Mouse (Mus musculus) adrenal gland, adult 10 weeks (tissue): ENCODE data around the gene Washc2. TPM values are rescaled to one million over a fixed set of nuclear protein-coding genes. Genes with fewer than 3 reads are reported as not detected.

ENCODE experiments used
- polyA plus RNA-seq: library from polyadenylated mRNA; stranded (reverse); fragments of 350-450 nt; fragmentation: Illumina TruSeq; extraction: RNeasy Lipid Tissue Mini Kit (QIAGEN cat#74804); gene quantifications from one replicate; pipeline ENCODE4 v1.2.3, GENCODE M21; 2014; ENCODE audit warnings: low read depth, low replicate concordance

Washc2 gene
- polyA plus RNA-seq, result 51.1 TPM

GRCm38 (mm10) chr6:116207729-116208534 lies at the start of gene Washc2:
Gene Washc2 (plus strand): TSS chr6:116208038.

GRCm38 (mm10) chr6:116193394-116194393 lies 14.1 kb upstream of the Washc2 start, which contains the start of gene Tmcc1:
Gene Tmcc1 (minus strand): TSS chr6:116193486.

GRCm38 (mm10) chr6:116264018-116264651 lies 56.3 kb downstream of the Washc2 start, which contains the start of gene Zfand4:
Gene Zfand4 (plus strand): TSS chr6:116264222.

Other genes with a start within 250 kb of the Washc2 start
- 35.9 TPM for gene Plxnd1, start 213.0 kb upstream of the Washc2 start, polyA plus RNA-seq
- gene Tmcc1, start 14.6 kb upstream of the Washc2 start, polyA plus RNA-seq, result 10.4 TPM
- gene Zfand4, start 56.2 kb downstream of the Washc2 start, polyA plus RNA-seq, result 2.5 TPM
- 141 TPM for gene March8, start 130.0 kb downstream of the Washc2 start, polyA plus RNA-seq